Mouse (Mus musculus): ENCODE results near the gene Cadm3. TPM values are rescaled to one million over a fixed set of nuclear protein-coding genes. Genes with fewer than 3 reads are reported as not detected.

The Cadm3 gene
- total and polyA plus RNA-seq, 3 experiments: not detected

DNA sequence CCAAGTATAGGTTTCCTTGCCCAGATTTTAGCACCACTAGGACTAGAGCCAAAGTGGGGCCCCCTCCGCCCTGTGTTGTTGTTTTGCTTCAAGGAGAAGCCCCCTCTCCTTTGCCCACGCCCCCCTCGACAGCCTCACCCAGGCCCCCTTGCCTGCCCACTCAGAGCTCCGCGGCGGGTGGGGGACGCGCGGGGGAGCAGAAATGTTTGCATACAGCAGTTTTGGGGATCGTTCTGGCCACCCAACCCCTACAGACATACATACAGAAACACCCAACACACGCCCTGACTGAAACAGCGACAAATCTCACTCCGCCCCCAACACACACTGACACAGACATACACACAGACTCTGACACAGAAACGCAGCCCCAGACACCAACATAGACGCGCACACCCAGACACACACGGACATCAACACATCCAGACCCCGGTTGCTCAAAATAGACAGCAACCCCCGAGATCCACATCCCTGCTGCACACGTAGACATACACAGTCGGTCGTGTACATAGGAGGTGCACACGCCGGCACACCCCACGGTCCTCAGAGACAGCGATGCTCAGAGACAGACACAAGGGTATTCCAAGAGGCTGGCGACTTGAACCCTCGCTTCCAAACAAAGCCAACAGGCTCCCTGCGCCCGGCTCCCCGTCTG, 667 bp downstream of the Cadm3 start:
- dilution Hi-C loops (cut with MboI; ENCODE audit: extremely low pct_ligation_motif_present, extremely low pct_unique_long_range_greater_than_20kb, low sequenced_read_pairs): no loop called here
- no peak overlapping the region for H3K9ac ChIP-seq (ENCODE audit: insufficient read depth, low read depth)

DNA sequence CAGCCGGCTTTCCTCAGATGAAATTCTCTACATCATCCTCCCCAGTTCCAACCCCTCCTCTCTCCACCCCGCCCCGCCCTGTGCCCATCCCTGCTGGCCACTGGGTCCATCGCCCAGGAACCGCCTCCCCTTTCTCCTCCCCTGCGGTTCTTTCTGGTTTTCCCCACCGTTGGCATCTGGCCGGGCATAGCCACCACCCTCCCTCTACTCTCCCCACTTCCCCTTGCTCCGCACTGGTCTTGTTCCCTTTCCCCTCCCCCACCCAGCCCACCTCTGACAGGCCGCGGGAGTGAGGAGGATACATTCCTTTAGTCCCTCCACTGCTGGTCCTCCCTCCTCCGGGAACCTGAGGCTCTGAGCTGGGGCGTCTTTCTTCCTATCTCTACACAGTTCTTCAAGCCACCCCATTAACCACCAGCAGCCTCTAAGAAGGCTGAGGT, 1.5 kb downstream of the Cadm3 start:
- Histone ChIP-seq H3K9ac (ENCODE audit: insufficient read depth, low read depth) (no peak overlapping the region), H3K79me2 (replicated peaks; ENCODE audit: control insufficient read depth, extremely low read depth, insufficient read depth, poor library complexity, severe bottlenecking) (no peaks in the 10 kb centered on the region), H3K4me1 (ENCODE audit: control insufficient read depth in 1 of 2, insufficient read depth in 2 of 2) (peaks cover 4 to 17% of the 10 kb centered on the region in 2 experiments), H3K4me2 (ENCODE audit: insufficient read depth, low read depth, poor library complexity, severe bottlenecking) (no peak overlapping the region; the same call in 1 of the 2 replicates), H3K9me3 (replicated peaks; ENCODE audit: low read length) (no peaks in the 10 kb centered on the region), H3K27ac (ENCODE audit: insufficient read depth, low read depth) (no peak overlapping the region), H3K27me3 (replicated peaks) (peaks cover 46% of the 10 kb centered on the region), H3K4me3 (replicated peaks in 1 of 3; ENCODE audit: low read depth in 2 of 3, low read length in 2 of 3, poor library complexity in 1 of 3) (no peak overlapping the region), H3K36me3 (replicated peaks in 1 of 2; ENCODE audit: control insufficient read depth in 1 of 2, insufficient read depth in 1 of 2, low read length in 1 of 2) (no peaks in the 10 kb centered on the region)
- dilution Hi-C loops (cut with MboI; ENCODE audit: extremely low pct_ligation_motif_present, extremely low pct_unique_long_range_greater_than_20kb, low sequenced_read_pairs) (no loop called here), in situ Hi-C loops (cut with MboI; ENCODE audit: low pct_ligation_motif_present, low pct_unique_long_range_greater_than_20kb, low sequenced_read_pairs) (no loop called here)
- DNase-seq (ENCODE audit: extremely low read depth): no peak
- no peak for TF ChIP-seq KAT2A (IDR thresholded peaks at IDR 0.05; ENCODE audit: insufficient replicate concordance, low read length)
- no peak for TF ChIP-seq CHD1 (IDR thresholded peaks at IDR 0.05; ENCODE audit: low read depth, low read length)

More for the DNA sequence above, 667 bp downstream of the Cadm3 start:
- Histone ChIP-seq H3K36me3 (replicated peaks in 1 of 2; ENCODE audit: control insufficient read depth in 1 of 2, insufficient read depth in 1 of 2, low read length in 1 of 2) (no peaks in the 10 kb centered on the region), H3K79me2 (replicated peaks; ENCODE audit: control insufficient read depth, extremely low read depth, insufficient read depth, poor library complexity, severe bottlenecking) (no peaks in the 10 kb centered on the region), H3K4me3 (replicated peaks in 1 of 3; ENCODE audit: low read depth in 2 of 3, low read length in 2 of 3, poor library complexity in 1 of 3) (no peak overlapping the region), H3K4me2 (ENCODE audit: insufficient read depth, low read depth, poor library complexity, severe bottlenecking) (no peak overlapping the region), H3K27me3 (replicated peaks) (peaks cover 44% of the 10 kb centered on the region), H3K4me1 (ENCODE audit: control insufficient read depth in 1 of 2, insufficient read depth in 2 of 2) (peaks cover 4 to 17% of the 10 kb centered on the region in 2 experiments), H3K27ac (ENCODE audit: insufficient read depth, low read depth) (no peak overlapping the region), H3K9me3 (replicated peaks; ENCODE audit: low read length) (no peaks in the 10 kb centered on the region)
- in situ Hi-C loops (cut with MboI; ENCODE audit: low pct_ligation_motif_present, low pct_unique_long_range_greater_than_20kb, low sequenced_read_pairs): no loop called here
- DNase-seq (ENCODE audit: extremely low read depth): no peak
- TF ChIP-seq TBP (conservative IDR thresholded peaks at IDR 0.05; ENCODE audit: low read depth, low read length) (no peak), GABPA (IDR thresholded peaks at IDR 0.05; ENCODE audit: insufficient replicate concordance, low read depth, low read length) (no peak), CTCF (conservative IDR thresholded peaks at IDR 0.05 in 1 of 2, IDR thresholded peaks at IDR 0.05 in 1 of 2; ENCODE audit: low read depth in 2 of 2, low read length in 2 of 2) (no peak), SMC3 (IDR thresholded peaks at IDR 0.05; ENCODE audit: low read depth, low read length) (no peak), POLR2AphosphoS2 (IDR thresholded peaks at IDR 0.05; ENCODE audit: low read depth, low read length) (no peak), HCFC1 (IDR thresholded peaks at IDR 0.05; ENCODE audit: low read depth, low read length) (no peak), MEF2A (IDR thresholded peaks at IDR 0.05; ENCODE audit: borderline replicate concordance, low read depth, low read length) (no peak), MAX (IDR thresholded peaks at IDR 0.05; ENCODE audit: low read length) (no peak), POLR2A (IDR thresholded peaks at IDR 0.05; ENCODE audit: low read depth, low read length) (no peak), TCF12 (IDR thresholded peaks at IDR 0.05; ENCODE audit: low read depth, low read length) (no peak), ZMIZ1 (IDR thresholded peaks at IDR 0.05; ENCODE audit: low read depth, low read length) (no peak)
